Mouse (Mus musculus) brain, embryonic 14.5 days (tissue): ENCODE data around the gene Mdm1.

Source experiments
- CTCF ChIP-seq: fragments of 200-500 bp; IDR thresholded peaks from 2 replicates; pipeline ENCODE4 v1.5.1; 2012; ENCODE audit warnings: inconsistent platforms, mild to moderate bottlenecking, moderate library complexity, borderline replicate concordance; ENCODE audit not compliant: insufficient read depth, insufficient read length; ENCODE audit errors: extremely low read depth
- POLR2A ChIP-seq: fragments of 200-500 bp; IDR thresholded peaks from 2 replicates; pipeline ENCODE4 v1.6.1; 2012; ENCODE audit warnings: mild to moderate bottlenecking, inconsistent platforms, borderline replicate concordance; ENCODE audit not compliant: poor library complexity, insufficient read depth, insufficient read length, severe bottlenecking; ENCODE audit errors: extremely low read depth

GRCm38 (mm10) chr10:118097898-118098297 lies 43.7 kb upstream of the Mdm1 start:
- no peak for TF ChIP-seq CTCF
- TF ChIP-seq POLR2A = no peak
